Mouse (Mus musculus) right cerebral cortex, postnatal 14 days (tissue): ENCODE results near the gene Pnisr.

Experiments
- DNase-seq: peaks from one replicate; pipeline ENCODE4 v3.0.0; 2022

Gene Pnisr

DNA sequence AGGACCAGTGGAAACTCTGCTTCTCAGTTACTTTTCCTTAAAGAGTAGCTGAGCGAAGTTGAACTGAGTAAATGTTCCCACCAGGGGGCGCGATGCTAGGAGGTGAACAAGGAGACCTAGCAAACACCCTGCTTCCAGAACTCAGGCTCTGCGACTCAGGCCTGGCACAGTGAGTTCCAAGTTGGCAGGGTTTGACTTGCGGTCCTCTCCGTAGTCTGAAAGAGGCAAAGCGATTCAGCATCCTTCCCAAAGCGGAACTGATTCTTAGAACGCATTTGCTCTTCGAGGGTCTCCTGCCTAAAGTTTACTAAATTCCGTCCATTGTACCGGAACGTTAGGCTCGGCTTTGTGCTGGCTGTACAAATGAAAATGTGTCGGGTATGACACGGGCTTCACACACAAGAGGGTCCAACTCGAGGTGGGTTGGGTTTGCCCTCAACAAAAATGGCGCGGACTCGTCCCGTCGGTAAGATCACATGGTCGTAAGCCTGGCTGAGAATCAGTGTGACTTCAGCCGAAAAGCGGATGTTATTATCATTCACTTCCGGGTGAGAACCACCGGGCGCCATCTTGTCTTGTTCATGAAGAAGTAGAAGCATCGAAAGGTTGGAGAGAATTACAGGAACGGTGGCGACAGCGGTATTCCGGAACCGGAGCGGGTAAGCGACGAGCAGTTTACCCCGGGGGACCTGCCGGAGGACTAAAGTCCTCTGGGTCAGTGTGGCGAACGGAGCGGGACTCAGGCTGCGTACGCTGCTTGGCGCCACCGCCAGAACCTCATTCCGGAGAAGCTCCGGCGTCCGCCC, at the start of gene Pnisr:
Gene Pnisr, plus strand, starts transcription at position 103 of the 806 bp plus-strand sequence.
- DNase-seq, result peak; percentile 97

- no peak for DNase-seq
Measured at GRCm38 (mm10) chr4:21801013-21801412, 46.4 kb upstream of the Pnisr start.

- DNase-seq, result no peak
Measured at GRCm38 (mm10) chr4:21801620-21802019, 45.8 kb upstream of the Pnisr start.

- DNase-seq, result no peak
Measured at GRCm38 (mm10) chr4:21807204-21807603, 40.2 kb upstream of the Pnisr start.

- no peak for DNase-seq
Measured at GRCm38 (mm10) chr4:21810608-21811007, 36.8 kb upstream of the Pnisr start.

DNA sequence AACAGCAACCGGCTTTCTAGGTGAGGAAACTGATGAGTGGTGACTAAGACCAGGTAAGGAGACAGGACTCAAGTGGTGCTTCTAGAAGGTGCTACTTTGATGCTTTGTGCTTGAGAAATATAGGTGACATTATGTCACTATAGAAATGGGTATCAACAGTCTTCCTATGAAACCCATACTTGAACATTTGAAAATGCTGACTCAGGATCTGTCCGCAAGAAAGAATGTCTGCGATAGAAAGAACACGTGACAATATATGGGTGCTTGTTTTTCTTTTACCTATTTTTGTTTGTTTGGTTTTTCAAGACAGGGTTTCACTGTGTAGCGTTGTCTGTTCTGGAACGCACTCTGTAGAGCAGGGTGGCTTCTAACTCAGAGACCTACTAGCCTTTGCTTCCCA, 34.7 kb upstream of the Pnisr start:
- no peak for DNase-seq

- no peak for DNase-seq
Measured at GRCm38 (mm10) chr4:21814029-21814428, 33.4 kb upstream of the Pnisr start.

DNA sequence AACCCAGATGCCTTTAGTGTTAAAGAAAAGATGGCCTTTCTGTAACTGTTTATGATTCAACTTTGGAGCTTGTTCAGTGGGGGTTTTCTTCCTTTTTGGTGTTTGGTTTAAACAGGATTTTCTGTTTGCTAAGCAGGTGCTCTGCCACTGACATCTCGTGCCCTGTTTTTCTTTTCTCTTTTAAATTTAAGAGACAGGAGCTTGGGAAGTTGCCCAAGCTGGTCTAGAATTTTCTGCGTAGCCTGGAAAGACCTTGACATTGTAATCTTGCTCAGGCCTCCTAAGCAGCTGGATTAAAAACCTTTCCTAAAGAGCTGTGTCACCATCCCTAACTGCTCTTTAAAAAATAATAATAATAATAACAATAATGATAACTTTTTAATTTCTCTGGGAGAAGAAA, 20.8 kb upstream of the Pnisr start:
- no peak for DNase-seq

- no peak for DNase-seq
Measured at GRCm38 (mm10) chr4:21832844-21833243, 14.5 kb upstream of the Pnisr start.

GRCm38 (mm10) chr4:21848287-21848630, 876 bp downstream of the Pnisr start:
- peak; percentile 92 for DNase-seq

- DNase-seq, result no peak
Measured at GRCm38 (mm10) chr4:21857481-21857880, 10.1 kb downstream of the Pnisr start.

GRCm38 (mm10) chr4:21865226-21865625, 17.8 kb downstream of the Pnisr start:
- no peak for DNase-seq

DNA sequence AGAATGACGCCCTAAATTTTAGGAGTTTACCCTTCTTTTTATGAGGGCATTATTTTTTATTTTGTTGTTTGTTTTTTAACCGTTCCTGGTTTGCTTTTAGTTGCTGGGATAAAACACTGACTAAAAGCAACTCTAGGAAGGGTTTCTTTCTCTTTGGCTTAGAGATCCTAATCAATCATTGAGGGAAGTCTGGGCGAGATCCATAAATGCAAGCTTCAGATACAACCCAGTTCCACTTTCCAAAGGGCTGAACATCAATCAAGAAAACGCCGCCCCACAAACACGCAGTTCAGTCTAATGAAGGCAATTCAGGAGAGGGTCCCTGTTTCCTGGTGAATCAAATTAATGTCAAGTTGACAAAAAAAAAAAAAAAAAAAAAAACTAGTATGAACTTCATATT, 31.4 kb downstream of the Pnisr start:
- no peak for DNase-seq

DNA sequence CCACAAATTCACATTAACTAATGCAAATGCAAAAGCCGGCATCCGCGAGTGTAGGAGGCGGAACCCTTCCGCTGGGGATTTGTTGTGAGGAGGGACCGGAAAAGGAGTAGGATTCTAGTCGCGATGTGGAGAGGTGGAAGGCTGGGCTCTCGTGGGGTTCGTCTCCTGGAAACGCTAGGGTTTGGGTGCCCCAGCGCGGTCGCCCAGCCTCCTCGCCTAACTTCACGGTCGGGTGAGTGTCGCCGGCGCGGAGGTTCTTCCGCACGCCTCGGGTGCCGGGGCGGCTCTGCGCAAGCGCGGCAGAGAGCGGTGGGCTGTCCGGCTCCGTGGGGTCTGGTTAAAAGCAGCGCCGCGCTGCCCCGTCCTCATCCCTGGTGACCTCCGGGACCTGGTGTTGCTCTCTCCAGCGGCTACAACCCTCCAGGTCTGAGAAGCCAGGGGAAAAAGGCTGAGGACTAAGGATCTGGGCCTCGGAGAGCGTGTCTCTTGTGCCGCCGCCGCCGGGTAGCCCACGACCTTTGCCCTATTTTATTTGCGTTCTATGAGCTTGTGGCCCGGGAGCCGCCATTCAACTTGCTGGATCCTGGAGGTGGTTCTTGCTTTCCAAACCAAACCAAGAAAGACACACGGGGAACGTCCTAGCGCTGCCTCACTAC, 32.3 kb downstream of the Pnisr start, which contains the start of gene Coq3:
Gene Coq3, plus strand, starts transcription at position 109 of the 656 bp plus-strand sequence.
- peak; percentile 79 for DNase-seq

GRCm38 (mm10) chr4:21882806-21883205, 35.4 kb downstream of the Pnisr start:
- DNase-seq, result no peak

- no peak for DNase-seq
Measured at GRCm38 (mm10) chr4:21885831-21886230, 38.4 kb downstream of the Pnisr start.
